Mouse (Mus musculus): ENCODE results near the gene Cfap99. TPM values are rescaled to one million over a fixed set of nuclear protein-coding genes. Genes with fewer than 3 reads are reported as not detected.

Gene Cfap99
- total RNA-seq, 2 experiments from 2014 or later, result not detected

DNA sequence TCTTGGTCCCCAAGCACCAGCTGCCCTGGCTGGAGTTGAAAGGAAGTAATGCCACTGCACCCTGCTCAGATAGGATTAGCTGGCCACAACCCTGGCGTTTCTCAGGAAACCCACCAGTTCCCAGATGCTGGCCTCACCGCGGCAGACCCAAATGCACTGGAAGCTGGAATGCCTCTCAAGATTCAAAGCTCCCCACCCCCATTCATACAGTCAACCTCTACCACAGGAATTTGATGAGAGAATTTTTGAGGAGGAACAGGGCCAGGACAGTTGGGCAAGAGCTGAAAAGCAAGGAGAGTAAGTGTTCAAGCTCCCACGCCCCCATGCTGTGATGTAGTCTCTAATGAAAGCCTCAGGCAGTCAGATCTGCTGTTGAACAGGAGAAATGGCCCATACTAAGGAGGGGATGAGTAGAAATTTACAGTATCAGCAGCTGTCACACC, 37.9 kb downstream of the Cfap99 start:
- ATAC-seq (replicated peaks; ENCODE audit: poor library complexity, severe bottlenecking), result no peak

- 0 out of 2 replicates have a peak, but pooled peaks have one; percentile 8 for ATAC-seq (replicated peaks; ENCODE audit: poor library complexity, severe bottlenecking)
Measured at GRCm38 (mm10) chr5:34326875-34327576, 38.6 kb downstream of the Cfap99 start.

DNA sequence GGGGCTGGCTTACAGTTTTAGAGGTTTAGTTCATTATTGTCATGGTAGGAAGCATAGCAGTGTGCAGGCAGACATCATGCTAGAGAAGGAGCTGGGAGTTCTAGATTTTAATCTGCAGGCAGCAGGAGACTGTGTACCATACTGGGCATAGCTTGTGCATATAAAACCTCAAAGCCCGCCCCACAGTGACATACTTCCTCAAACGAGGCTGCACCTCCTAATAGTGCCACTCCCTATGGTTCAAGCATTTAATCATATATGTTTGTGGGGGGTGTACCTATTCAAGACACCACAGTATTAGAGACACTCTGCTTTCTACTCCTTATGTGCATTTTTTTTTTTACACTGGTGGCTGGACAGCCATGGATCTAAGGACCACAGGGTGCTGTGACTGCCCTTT, 41.7 kb downstream of the Cfap99 start:
- ATAC-seq (replicated peaks; ENCODE audit: poor library complexity, severe bottlenecking), result 0 out of 2 replicates have a peak, but pooled peaks have one; percentile 20

GRCm38 (mm10) chr5:34334081-34334480, 45.7 kb downstream of the Cfap99 start:
- ATAC-seq (replicated peaks; ENCODE audit: poor library complexity, severe bottlenecking), result no peak

DNA sequence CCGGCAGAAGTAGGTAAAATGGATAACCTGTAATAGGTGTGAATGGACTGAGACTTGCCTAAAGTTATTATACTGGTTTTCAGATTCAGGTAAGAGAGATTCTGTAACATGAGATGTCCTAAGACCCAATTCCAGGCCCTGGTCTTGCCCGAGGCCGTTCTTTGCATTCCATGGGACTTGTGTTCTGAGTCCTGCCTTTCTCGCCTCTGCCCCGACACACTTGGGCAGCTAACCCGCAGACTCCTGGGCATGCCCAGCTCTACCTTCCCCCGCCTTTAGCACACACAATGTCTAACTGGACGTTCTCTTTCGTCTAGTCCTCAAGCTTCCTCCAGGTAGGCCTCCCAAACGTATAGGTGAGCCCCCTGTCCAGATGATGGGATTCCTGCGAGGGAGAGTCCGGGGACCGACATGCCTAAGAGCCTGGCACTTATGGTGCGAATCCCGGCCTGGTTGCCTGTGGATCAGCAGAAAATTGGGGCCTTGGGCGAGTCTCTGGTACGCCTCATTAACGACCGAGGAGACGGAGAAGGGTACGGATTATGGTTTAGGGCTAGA, 47.2 kb downstream of the Cfap99 start:
- ATAC-seq (replicated peaks; ENCODE audit: poor library complexity, severe bottlenecking), result no peak

DNA sequence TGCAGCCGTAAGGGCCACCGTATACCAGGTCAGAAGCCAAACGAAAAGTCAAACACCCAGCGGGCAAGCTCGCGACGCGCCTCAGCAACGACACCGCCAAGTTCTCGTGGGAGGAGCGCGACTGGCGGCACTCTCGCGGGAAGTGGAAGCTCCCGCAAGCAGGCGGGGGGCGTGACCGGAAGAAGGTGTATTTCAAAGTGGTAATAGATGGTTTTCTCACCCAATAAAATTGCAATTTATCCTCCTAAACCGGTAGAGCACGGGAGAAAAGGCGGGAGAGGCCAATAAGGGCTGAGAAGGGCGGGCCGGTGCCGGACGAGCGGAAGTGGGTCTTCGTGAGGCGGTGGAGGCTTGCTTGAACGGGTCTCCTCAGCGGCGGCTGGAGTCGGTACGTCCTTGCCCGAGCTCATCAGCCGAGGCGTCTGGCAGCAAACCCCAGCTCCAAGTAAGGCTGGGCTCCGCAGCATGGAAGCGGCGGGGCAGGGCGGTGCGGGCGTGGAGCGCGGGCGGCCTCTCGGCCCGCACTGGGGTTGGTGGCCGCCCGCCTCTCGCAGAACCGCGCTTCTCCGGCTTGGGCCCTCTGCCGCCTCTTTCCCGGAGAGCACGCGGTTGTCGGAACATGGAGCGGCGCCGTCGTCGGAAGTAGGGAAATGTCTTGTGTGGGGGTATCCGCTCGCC, 47.8 kb downstream of the Cfap99 start, which contains the start of gene Rnf4:
Gene Rnf4, plus strand, starts transcription at position 193 of the 678 bp plus-strand sequence.
- peak; percentile 84 for ATAC-seq (replicated peaks; ENCODE audit: poor library complexity, severe bottlenecking)

- peak; percentile 61 for ATAC-seq (replicated peaks; ENCODE audit: poor library complexity, severe bottlenecking)
Measured at GRCm38 (mm10) chr5:34336775-34337450, 48.5 kb downstream of the Cfap99 start.

- no peak for ATAC-seq (replicated peaks; ENCODE audit: poor library complexity, severe bottlenecking)
Measured at GRCm38 (mm10) chr5:34340246-34340645, 51.8 kb downstream of the Cfap99 start.

DNA sequence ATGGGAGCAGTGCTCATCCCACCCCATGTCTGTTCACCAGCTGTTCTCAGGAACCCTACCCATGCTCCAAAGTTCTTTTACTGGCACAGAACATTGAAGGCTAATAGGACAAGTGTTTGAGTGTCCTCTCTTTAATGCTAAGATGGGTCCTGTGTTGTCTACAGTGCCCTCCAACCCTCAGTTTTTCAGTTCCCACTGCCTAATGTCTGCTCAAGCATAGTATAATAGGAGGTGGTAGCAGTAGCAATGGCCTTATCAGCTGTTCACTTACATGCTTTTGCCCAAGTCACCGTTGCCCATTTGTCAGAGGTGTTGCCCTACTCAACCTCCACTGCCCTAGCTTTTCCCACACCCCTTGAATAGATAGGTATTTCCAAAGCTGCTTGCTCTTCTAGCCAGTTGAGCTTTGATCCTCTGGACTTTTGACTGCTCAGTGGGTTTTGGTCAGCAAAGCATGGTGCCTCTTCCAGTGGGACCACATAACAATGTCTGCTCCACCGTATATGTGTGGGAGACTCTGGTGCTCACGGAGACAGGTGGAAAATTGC, 63.8 kb downstream of the Cfap99 start:
- ATAC-seq (replicated peaks; ENCODE audit: poor library complexity, severe bottlenecking), result no peak

DNA sequence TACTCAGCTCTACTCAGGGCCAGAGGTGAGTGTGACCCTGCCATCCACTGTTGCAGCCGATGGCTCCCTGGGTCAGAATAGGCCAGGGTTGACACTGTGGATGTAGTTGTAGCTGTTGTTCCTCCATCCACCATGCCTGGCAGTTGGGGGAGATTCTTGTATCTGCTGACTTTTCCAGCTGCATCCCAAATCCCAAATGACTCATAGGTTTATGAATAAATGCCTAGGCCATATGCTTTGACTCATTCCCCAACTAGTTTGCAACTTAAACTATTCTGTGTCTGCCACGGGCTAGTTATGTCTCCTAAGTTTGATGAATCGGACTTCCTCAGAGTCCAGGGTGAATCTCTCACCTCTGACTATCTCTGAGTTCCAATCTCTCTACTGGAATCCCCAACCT, 71.9 kb downstream of the Cfap99 start:
- no peak for ATAC-seq (replicated peaks; ENCODE audit: poor library complexity, severe bottlenecking)

DNA sequence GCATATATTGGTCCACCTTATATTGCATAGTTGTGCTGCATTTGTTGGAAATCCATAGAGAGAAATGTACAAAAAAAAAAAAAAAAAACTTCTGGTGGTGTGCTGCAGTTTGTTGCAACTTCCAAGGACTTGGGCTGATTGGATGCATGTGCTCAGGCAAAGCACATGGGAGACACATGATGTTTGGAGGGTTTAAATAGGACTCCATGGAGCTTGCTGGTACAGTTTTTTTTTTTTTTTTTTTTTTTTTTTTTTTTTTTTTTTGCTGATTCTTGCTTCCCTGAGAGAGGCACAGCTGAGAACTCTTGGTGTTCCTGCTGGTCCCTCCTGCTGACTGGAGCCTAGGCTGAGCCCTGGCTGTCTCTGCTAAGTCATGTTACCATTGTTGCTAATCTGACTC, 74.7 kb downstream of the Cfap99 start:
- no peak for ATAC-seq (replicated peaks; ENCODE audit: poor library complexity, severe bottlenecking)

DNA sequence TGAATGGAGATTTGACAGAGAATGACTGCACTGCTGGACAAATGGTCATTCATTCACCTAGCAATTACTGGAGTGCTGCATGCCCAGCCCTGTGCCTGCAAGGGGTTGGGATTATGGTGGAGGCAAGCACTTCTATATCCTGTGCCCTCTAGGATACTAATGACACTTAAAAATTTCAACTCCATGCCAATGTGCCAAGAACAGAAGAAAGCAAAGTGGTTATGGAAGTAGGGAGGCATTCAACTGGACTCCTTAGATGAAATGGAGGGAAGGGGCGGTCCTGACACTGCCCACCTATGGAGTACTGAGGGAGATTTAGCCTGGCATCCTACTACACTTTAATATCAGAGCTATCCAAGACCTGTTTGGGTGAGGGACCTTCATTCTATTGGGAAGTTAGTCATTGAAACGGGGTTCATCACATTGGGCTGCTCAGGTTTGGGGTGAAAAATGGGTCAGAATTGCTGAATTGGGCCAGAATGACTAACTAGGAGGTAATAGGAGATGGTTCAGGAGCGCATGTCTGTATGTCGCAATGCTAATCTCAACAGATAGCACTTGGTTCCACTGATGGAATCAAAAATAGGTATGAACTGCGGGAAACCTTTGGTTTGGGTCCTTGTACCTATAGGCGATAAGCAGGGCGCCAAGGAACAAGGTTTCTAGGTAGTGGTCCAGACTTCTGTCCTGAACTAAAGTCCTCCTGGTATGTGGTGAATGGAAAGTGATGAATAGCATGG, 80.3 kb downstream of the Cfap99 start:
- ATAC-seq (replicated peaks; ENCODE audit: poor library complexity, severe bottlenecking), result 0 out of 2 replicates have a peak, but pooled peaks have one; percentile 1

- peak; percentile 96 for ATAC-seq (replicated peaks; ENCODE audit: poor library complexity, severe bottlenecking)
Measured at GRCm38 (mm10) chr5:34369341-34370021, 81.1 kb downstream of the Cfap99 start, which contains the start of gene Fam193a. TSS of gene Fam193a (plus strand) at chr5:34369933.

GRCm38 (mm10) chr5:34370022-34370823, 81.8 kb downstream of the Cfap99 start:
- ATAC-seq (replicated peaks; ENCODE audit: poor library complexity, severe bottlenecking), result 0 out of 2 replicates have a peak, but pooled peaks have one; percentile 3

DNA sequence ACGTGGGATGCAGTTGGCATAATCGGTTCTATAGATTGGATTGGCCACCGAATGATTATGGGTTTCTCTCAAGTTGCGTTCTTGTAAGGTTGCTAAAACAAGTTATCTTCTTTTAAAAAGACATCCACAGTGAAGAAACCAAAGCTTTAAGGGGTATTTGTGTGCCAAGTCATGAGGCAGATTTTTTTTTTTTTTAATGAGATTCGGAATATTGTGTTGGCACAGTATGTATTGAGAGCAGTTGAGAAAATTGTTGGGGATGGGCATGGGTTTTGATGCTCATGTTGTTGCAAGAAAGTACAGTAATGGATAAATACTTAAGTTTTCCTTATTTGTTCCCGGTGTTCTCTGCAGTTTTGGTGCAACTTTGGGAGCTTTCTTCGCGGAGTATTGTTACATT, 82.4 kb downstream of the Cfap99 start:
- no peak for ATAC-seq (replicated peaks; ENCODE audit: poor library complexity, severe bottlenecking)

DNA sequence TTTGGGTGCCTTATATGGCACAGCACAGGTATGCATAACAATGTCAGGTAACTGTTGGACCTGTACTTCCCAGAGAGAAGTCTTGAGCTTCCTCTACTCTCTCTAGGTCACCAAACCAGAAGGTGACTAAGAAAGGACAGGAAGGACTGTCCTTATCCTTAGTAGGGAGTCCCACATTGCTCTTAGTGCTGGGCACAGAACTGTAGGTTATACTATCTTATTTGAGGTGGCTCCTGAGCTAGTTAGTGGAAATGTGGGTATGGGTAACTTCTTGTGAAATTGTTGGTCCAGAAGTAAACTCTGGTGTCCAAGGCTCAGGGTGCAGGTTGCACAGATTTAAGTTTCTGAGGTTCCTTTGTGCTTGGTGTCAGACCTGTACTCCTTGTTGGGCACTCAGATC, 83.7 kb downstream of the Cfap99 start:
- no peak for ATAC-seq (replicated peaks; ENCODE audit: poor library complexity, severe bottlenecking)

DNA sequence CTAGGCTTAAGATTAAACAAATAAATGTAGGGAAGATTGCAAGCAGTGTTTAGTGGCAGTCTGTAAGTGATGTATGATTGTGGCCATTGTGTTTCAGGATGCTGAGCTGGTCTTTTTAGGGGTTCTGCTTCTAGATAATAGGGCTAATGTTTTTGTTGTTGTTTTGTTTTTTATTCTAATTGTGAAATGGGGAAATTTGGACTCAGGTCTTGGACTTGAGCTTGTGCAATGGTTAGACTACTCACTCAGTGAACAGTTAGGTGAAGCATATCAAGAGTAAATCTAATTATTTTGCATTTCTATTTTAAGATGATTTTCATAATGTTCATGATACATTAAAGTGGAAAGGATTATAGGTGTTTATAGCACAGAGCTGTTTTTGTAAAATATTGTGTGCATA, 84.1 kb downstream of the Cfap99 start:
- ATAC-seq (replicated peaks; ENCODE audit: poor library complexity, severe bottlenecking), result no peak

All from granulocyte monocyte progenitor cell, adult 5-6 weeks (primary cell).